Mouse (Mus musculus) liver, embryonic 14.5 days (tissue): ENCODE data around the gene Stk38. TPM values are rescaled to one million over a fixed set of nuclear protein-coding genes. Genes with fewer than 3 reads are reported as not detected.

Experiments
- ATAC-seq: fragments of 200-750 bp; cut with Nextera tagmentation; 2 replicates; pipeline ENCODE4 v1.8.0; 2017; ENCODE audit warnings: moderate number of reproducible peaks, mild to moderate bottlenecking, moderate library complexity; ENCODE audit not compliant: insufficient read depth
- DNase-seq, 3 experiments: peaks; one replicate each; pipeline ENCODE4 v3.0.0-alpha.2; 2012 to 2013; ENCODE audit warnings: low read depth in 3 of 3, low spot score in 3 of 3
- H3K27ac ChIP-seq: fragments of 300-500 bp; sonication (generic); 2 replicates; pipeline ENCODE4 v1.5.1; 2014; ENCODE audit warnings: moderate library complexity, mild to moderate bottlenecking, control low read depth, inconsistent platforms
- H3K27me3 ChIP-seq: fragments of 300-500 bp; sonication (generic); 2 replicates; pipeline ENCODE4 v1.6.1; 2014; ENCODE audit warnings: mild to moderate bottlenecking, low read length, moderate library complexity; ENCODE audit not compliant: control insufficient read depth, insufficient read depth
- H3K36me3 ChIP-seq: fragments of 300-500 bp; sonication (generic); replicated peaks from 2 replicates; pipeline ENCODE4 v1.6.1; 2014; ENCODE audit warnings: low read depth; ENCODE audit not compliant: control insufficient read depth, insufficient read depth
- H3K4me1 ChIP-seq, 2 experiments: fragments of 200-500 bp in 1 of 2; fragments of 300-500 bp in 1 of 2; sonication (generic) in 1 of 2; replicated peaks; 2 replicates each; pipeline ENCODE4 v1.6.1; 2012 to 2014; ENCODE audit warnings: antibody characterized with exemption in 1 of 2, inconsistent platforms in 1 of 2, low read length in 1 of 2; ENCODE audit not compliant: control insufficient read depth in 2 of 2, insufficient read depth in 2 of 2
- H3K4me2 ChIP-seq: fragments of 300-500 bp; sonication (generic); 2 replicates; pipeline ENCODE4 v1.6.1; 2014; ENCODE audit warnings: low read depth, mild to moderate bottlenecking, control low read depth, moderate library complexity
- H3K4me3 ChIP-seq, 2 experiments: fragments of 200-500 bp in 1 of 2; fragments of 300-500 bp in 1 of 2; sonication (generic) in 1 of 2; 2 replicates each; pipeline ENCODE4 v1.5.1; 2012 to 2014; ENCODE audit warnings: low read depth in 2 of 2, low read length in 2 of 2, mild to moderate bottlenecking in 2 of 2, control low read depth in 1 of 2, inconsistent platforms in 1 of 2, moderate library complexity in 1 of 2; ENCODE audit not compliant: insufficient read depth in 1 of 2
- H3K9ac ChIP-seq: fragments of 300-500 bp; sonication (generic); replicated peaks from 2 replicates; pipeline ENCODE4 v1.6.1; 2014; ENCODE audit warnings: mild to moderate bottlenecking, control low read depth, moderate library complexity
- H3K9me3 ChIP-seq: fragments of 300-500 bp; sonication (generic); 2 replicates; pipeline ENCODE4 v1.6.1; 2016; ENCODE audit warnings: low read length, mixed read lengths; ENCODE audit not compliant: control insufficient read depth
- CTCF ChIP-seq: IDR thresholded peaks from 2 replicates; pipeline ENCODE4 v1.5.1; 2016; ENCODE audit warnings: antibody characterized with exemption, low read depth, control low read depth
- EP300 ChIP-seq: IDR thresholded peaks from 2 replicates; pipeline ENCODE4 v1.6.1; 2016; ENCODE audit warnings: antibody characterized with exemption, low read depth
- WGBS: fragments of 180-500 bp; shearing (Covaris S2); extraction: QIAGEN DNeasy Blood & Tissue Kit; methylation state at CpG from one replicate; pipeline ENCODE4 v1.1.7; 2014; ENCODE audit not compliant: insufficient replicate concordance; 5-methylcytosine and 5-hydroxymethylcytosine counted together
- polyA plus RNA-seq, 2 experiments: library from polyadenylated mRNA; depleted of rRNA in 1 of 2; stranded (reverse) in 1 of 2; unstranded in 1 of 2; fragments of >200 nt; fragmentation: Nextera tagmentation in 1 of 2; extraction: Ambion mirVana in 1 of 2; gene quantifications; 2 replicates each; pipeline versions ENCODE4 v1.2.1 to v1.2.3; 2012 to 2014

Gene Stk38
- polyA plus RNA-seq, 2 experiments: 29.2 to 31.8 TPM

DNA sequence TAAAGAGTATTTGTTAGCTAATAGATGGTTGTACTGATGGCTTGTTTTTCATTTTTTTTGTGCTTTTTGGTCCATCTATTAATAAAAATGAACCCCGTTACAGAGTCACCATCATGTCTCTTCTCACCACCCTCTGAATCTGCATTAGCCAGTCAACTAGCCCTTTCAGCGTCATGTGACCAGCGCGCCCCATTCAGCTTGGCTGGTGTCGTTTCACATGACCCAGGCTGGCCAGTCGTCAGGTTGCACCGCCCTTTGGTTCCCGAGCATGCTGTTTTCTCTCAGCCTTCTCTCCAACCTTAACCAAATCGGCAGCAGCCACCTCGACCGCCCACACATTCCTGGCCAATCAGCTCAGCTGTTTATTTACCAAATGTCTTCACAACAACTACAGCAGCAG, 31.6 kb upstream of the Stk38 start:
- no peak overlapping the region for H3K9ac ChIP-seq

DNA sequence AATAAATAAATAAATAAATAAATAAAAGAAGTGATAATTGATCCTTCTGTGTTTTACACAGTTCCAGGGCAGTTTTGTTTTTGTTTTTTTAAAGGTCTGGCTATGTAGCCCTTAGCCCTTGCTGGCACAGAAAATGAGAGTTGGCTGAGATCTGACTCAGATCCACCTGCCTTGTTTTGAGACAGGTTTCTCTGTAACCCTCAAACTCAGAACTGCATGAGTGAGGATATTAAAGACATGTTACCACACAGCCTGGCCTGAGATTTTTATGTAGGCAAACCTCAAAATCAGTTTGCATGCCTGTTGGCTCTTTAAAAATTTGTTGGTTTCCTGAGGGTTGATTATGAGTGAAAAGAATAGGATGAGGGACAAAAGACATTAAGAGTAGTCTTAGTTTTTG, 27.7 kb upstream of the Stk38 start:
- H3K4me2 ChIP-seq: peak overlapping the region; percentile 89
- no peaks in the 10 kb centered on the region for H3K9me3 ChIP-seq
- DNase-seq (no peak), ATAC-seq (no peak)
- peak overlapping the region; percentile 14; the same call in 1 of the 2 replicates for H3K9ac ChIP-seq
- TF ChIP-seq EP300 (no peak), CTCF (no peak)
- peaks cover 64% of the 10 kb centered on the region for H3K36me3 ChIP-seq
- H3K4me1 ChIP-seq: peaks cover 9 to 20% of the 10 kb centered on the region in 2 experiments; a peak in 3 of 4 replicates
- no peaks in the 10 kb centered on the region for H3K27me3 ChIP-seq
- no peak overlapping the region; the same call in 1 of the 2 replicates for H3K27ac ChIP-seq
- H3K4me3 ChIP-seq: peak overlapping the region; percentile 23 to 98; a peak in 3 of 4 replicates

More for the DNA sequence above, 31.6 kb upstream of the Stk38 start:
- Histone ChIP-seq H3K27ac (no peak overlapping the region), H3K9me3 (no peaks in the 10 kb centered on the region), H3K27me3 (no peaks in the 10 kb centered on the region), H3K4me1 (peaks cover 6 to 15% of the 10 kb centered on the region in 2 experiments; a peak in 3 of 4 replicates), H3K4me3 (no peak overlapping the region), H3K4me2 (no peak overlapping the region), H3K36me3 (peaks cover 91% of the 10 kb centered on the region)
- DNase-seq: no peak
- no peak for ATAC-seq
- TF ChIP-seq EP300 (no peak), CTCF (no peak)
- 67% methylated on average over 11 of the region's 11 CpGs for WGBS

DNA sequence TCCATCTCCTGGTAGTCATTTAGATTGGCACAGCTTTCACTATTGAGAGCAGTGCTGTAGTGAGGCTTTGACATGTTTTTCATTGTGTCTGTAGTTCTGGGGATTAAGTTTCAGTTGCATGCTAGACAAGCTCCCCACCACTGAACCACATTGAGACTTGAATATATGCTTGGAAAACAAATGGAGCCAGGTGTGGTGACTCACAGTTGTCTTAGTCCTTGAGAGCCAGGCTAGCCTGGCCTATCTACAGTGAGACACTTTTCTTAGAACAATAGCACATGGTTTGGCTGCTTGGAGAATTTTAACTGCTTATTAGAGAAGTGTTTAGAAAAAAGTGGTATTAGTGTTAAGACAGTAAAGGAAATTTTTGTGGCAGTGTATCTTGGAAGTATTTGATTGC, 26.5 kb upstream of the Stk38 start:
- ATAC-seq (no peak), DNase-seq (no peak)
- H3K9me3 ChIP-seq: no peaks in the 10 kb centered on the region
- peak overlapping the region; percentile 95 to 98 for H3K4me3 ChIP-seq
- H3K36me3 ChIP-seq: peaks cover 52% of the 10 kb centered on the region
- no peaks in the 10 kb centered on the region for H3K27me3 ChIP-seq
- no peak for TF ChIP-seq EP300
- TF ChIP-seq CTCF: no peak
- peaks cover 9 to 19% of the 10 kb centered on the region in 2 experiments; a peak in 3 of 4 replicates for H3K4me1 ChIP-seq
- H3K27ac ChIP-seq: peak overlapping the region; percentile 8
- H3K4me2 ChIP-seq: peak overlapping the region; percentile 89
- H3K9ac ChIP-seq: peak overlapping the region; percentile 99

DNA sequence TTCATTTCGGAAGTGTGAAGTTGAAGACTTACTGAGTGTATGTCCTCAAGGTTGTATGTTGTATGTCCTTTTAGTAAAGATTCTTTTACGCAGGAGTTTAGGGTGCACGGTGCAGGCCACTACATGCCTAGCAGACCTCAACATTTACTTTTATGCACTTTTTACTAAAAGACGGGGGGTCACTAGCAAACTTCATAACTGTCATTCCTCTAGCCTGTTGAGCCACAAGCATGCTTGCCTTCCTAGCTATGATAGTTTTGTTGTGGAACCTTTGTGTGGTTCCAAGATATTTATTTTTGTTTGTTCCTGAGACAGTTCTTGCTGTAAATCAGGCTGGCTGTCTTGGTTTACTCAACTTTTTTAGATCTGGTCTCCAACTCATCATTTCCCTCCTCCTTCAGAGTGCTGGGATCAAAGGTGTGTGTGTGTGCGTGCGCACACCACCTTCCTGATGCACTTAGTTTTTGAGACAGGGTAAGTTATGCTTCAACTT, 25.8 kb upstream of the Stk38 start:
- peak overlapping the region; percentile 99 for H3K9ac ChIP-seq
- TF ChIP-seq EP300 (no peak), CTCF (no peak)
- H3K4me3 ChIP-seq: peak overlapping the region; percentile 95 to 98
- peaks cover 9 to 19% of the 10 kb centered on the region in 2 experiments; a peak in 3 of 4 replicates for H3K4me1 ChIP-seq
- H3K4me2 ChIP-seq: peak overlapping the region; percentile 89
- ATAC-seq: no peak
- H3K27me3 ChIP-seq: no peaks in the 10 kb centered on the region
- H3K27ac ChIP-seq: peak overlapping the region; percentile 91
- H3K36me3 ChIP-seq: peaks cover 46% of the 10 kb centered on the region
- no peak for DNase-seq
- WGBS: 1% methylated on average over 6 of the region's 6 CpGs
- H3K9me3 ChIP-seq: no peaks in the 10 kb centered on the region

DNA sequence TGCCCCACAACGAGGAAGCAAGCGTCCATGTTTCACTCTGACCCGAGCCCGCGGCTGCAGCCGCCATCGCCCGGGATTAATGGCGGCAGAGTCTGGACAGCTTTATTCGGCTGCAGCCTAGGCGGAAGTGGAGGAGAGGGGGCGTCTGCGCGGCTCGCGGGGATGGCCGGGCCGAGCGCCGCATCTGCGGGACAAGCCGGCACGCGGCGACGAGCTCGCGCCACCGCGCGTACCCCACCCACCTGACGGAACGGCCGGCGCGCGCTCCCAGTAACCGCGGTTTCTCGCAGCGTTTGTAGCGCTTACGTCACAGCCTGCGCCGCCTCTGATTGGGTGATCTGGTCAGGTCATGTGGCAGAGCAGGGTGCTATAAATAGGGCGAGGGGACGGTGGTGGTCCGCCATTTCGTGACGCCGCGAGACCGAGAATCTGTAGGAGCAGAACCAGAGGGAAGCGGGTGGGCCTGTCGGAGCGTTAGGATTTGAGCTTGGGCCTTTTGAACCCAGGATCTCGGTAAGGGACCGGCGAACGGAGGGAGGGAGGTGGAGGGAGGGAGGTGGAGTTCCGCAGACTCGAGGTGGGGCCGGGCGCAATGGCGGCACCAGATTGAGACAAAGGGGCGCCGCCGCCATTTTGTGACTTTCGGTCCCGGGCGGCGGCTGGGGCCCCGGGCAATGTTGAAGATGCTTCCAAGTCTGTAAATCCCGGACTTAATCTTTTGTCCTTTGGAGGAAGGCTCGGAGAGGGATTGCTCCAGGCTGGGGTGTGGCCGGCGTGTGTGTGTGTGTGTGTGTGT, 24.7 kb upstream of the Stk38 start, which contains the start of gene Srsf3:
Srsf3 (plus strand) TSS at position 355 of the 796 bp plus-strand sequence.
- DNase-seq: peak; percentile 96 to 98 (median 97)
- WGBS: under 1% methylated on average over 77 of the region's 77 CpGs
- Histone ChIP-seq H3K4me2 (peak within 1 kb of the TSS; percentile 95), H3K27ac (peak within 1 kb of the TSS; percentile 95), H3K4me1 (peaks cover 8 to 16% of the 10 kb centered on the region in 2 experiments; a peak in 3 of 4 replicates), H3K27me3 (no peaks in the 10 kb centered on the region), H3K9ac (peak within 1 kb of the TSS; percentile 99), H3K4me3 (peak within 1 kb of the TSS; percentile 95 to 98), H3K36me3 (peaks cover 34% of the 10 kb centered on the region), H3K9me3 (no peaks in the 10 kb centered on the region)
- peak; percentile 91 for ATAC-seq
- no peak for TF ChIP-seq CTCF
- TF ChIP-seq EP300: peak; percentile 4; the same call in 1 of the 2 replicates
